Mouse (Mus musculus): ENCODE data around the gene Ppip5k1. TPM values are rescaled to one million over a fixed set of nuclear protein-coding genes. Genes with fewer than 3 reads are reported as not detected.

Gene Ppip5k1
- polyA plus RNA-seq, 1 experiment from 2014 or later, result 10.2 TPM

GRCm38 (mm10) chr2:121295608-121296571 is 59.3 kb downstream of the Ppip5k1 start:
- H3K4me1 ChIP-seq, result peaks cover 53% of the 10 kb centered on the region
- WGBS, result 2% methylated on average over 15 of the region's 15 CpGs
- peaks cover 17% of the 10 kb centered on the region for H3K36me3 ChIP-seq (replicated peaks)
- H3K27me3 ChIP-seq (replicated peaks; ENCODE audit: low read depth, poor library complexity, severe bottlenecking), result peaks cover 100% of the 10 kb centered on the region
- H3K9me3 ChIP-seq, result no peaks in the 10 kb centered on the region
- H3K27ac ChIP-seq (replicated peaks), result peak overlapping the region; percentile 76
- H3K4me3 ChIP-seq, result peak overlapping the region; percentile 49
- peak; percentile 45 for DNase-seq (ENCODE audit: low spot score)

GRCm38 (mm10) chr2:121294753-121295607 is 60.2 kb downstream of the Ppip5k1 start:
- H3K4me1 ChIP-seq, result peaks cover 59% of the 10 kb centered on the region
- H3K9me3 ChIP-seq, result no peaks in the 10 kb centered on the region
- peaks cover 8% of the 10 kb centered on the region for H3K36me3 ChIP-seq (replicated peaks)
- H3K27me3 ChIP-seq (replicated peaks; ENCODE audit: low read depth, poor library complexity, severe bottlenecking), result peaks cover 100% of the 10 kb centered on the region
- WGBS, result 2% methylated on average over 18 of the region's 18 CpGs
- peak; percentile 71 for DNase-seq (ENCODE audit: low spot score)
- H3K4me3 ChIP-seq, result peak overlapping the region; percentile 49
- H3K27ac ChIP-seq (replicated peaks), result peak overlapping the region; percentile 76

GRCm38 (mm10) chr2:121294182-121294581 is 61.0 kb downstream of the Ppip5k1 start:
- H3K4me3 ChIP-seq, result peak overlapping the region; percentile 49
- H3K27me3 ChIP-seq (replicated peaks; ENCODE audit: low read depth, poor library complexity, severe bottlenecking), result peaks cover 97% of the 10 kb centered on the region
- H3K27ac ChIP-seq (replicated peaks), result peak overlapping the region; percentile 76
- DNase-seq (ENCODE audit: low spot score), result no peak
- no peaks in the 10 kb centered on the region for H3K9me3 ChIP-seq
- peaks cover under 1% of the 10 kb centered on the region; the same call in 1 of the 2 replicates for H3K36me3 ChIP-seq (replicated peaks)
- 22% methylated on average over 4 of the region's 4 CpGs for WGBS
- peaks cover 67% of the 10 kb centered on the region for H3K4me1 ChIP-seq

GRCm38 (mm10) chr2:121292316-121293013 is 62.7 kb downstream of the Ppip5k1 start:
- Histone ChIP-seq H3K27me3 (replicated peaks; ENCODE audit: low read depth, poor library complexity, severe bottlenecking) (peaks cover 97% of the 10 kb centered on the region), H3K4me3 (no peak overlapping the region), H3K4me1 (peaks cover 62% of the 10 kb centered on the region), H3K9me3 (no peaks in the 10 kb centered on the region), H3K27ac (replicated peaks) (no peak overlapping the region), H3K36me3 (replicated peaks) (no peaks in the 10 kb centered on the region)
- WGBS, result 65% methylated on average over 5 of the region's 5 CpGs
- DNase-seq (ENCODE audit: low spot score), result no peak

GRCm38 (mm10) chr2:121289730-121290540 is 65.3 kb downstream of the Ppip5k1 start:
- peak overlapping the region; percentile 66 for H3K27ac ChIP-seq (replicated peaks)
- no peaks in the 10 kb centered on the region for H3K9me3 ChIP-seq
- 4% methylated on average over 36 of the region's 36 CpGs for WGBS
- peaks cover 37% of the 10 kb centered on the region for H3K4me1 ChIP-seq
- DNase-seq (ENCODE audit: low spot score), result no peak
- peaks cover 72% of the 10 kb centered on the region for H3K27me3 ChIP-seq (replicated peaks; ENCODE audit: low read depth, poor library complexity, severe bottlenecking)
- no peaks in the 10 kb centered on the region for H3K36me3 ChIP-seq (replicated peaks)
- peak overlapping the region; percentile 72 for H3K4me3 ChIP-seq

GRCm38 (mm10) chr2:121288901-121289729 is 66.1 kb downstream of the Ppip5k1 start, which contains the start of gene Map1a:
Gene Map1a, plus strand, starts transcription at chr2:121289600.
- no peaks in the 10 kb centered on the region for H3K36me3 ChIP-seq (replicated peaks)
- WGBS, result 1% methylated on average over 48 of the region's 48 CpGs
- no peaks in the 10 kb centered on the region for H3K9me3 ChIP-seq
- DNase-seq (ENCODE audit: low spot score), result peak; percentile 98
- H3K27me3 ChIP-seq (replicated peaks; ENCODE audit: low read depth, poor library complexity, severe bottlenecking), result peaks cover 64% of the 10 kb centered on the region
- H3K4me1 ChIP-seq, result peaks cover 28% of the 10 kb centered on the region
- H3K4me3 ChIP-seq, result peak within 1 kb of the TSS; percentile 72
- peak within 1 kb of the TSS; percentile 66 for H3K27ac ChIP-seq (replicated peaks)

GRCm38 (mm10) chr2:121287850-121288249 is 67.3 kb downstream of the Ppip5k1 start:
- Histone ChIP-seq H3K27ac (replicated peaks) (no peak overlapping the region), H3K4me3 (no peak overlapping the region), H3K4me1 (peaks cover 22% of the 10 kb centered on the region), H3K27me3 (replicated peaks; ENCODE audit: low read depth, poor library complexity, severe bottlenecking) (peaks cover 52% of the 10 kb centered on the region), H3K9me3 (no peaks in the 10 kb centered on the region), H3K36me3 (replicated peaks) (no peaks in the 10 kb centered on the region)
- DNase-seq (ENCODE audit: low spot score), result no peak
- 74% methylated on average over 2 of the region's 2 CpGs for WGBS

GRCm38 (mm10) chr2:121271928-121272516 is 83.2 kb downstream of the Ppip5k1 start:
- 26% methylated on average over 4 of the region's 4 CpGs for WGBS
- Histone ChIP-seq H3K4me3 (peak overlapping the region; percentile 97), H3K27me3 (replicated peaks; ENCODE audit: low read depth, poor library complexity, severe bottlenecking) (no peaks in the 10 kb centered on the region), H3K9me3 (no peaks in the 10 kb centered on the region), H3K27ac (replicated peaks) (peak overlapping the region; percentile 99), H3K36me3 (replicated peaks) (peaks cover 34% of the 10 kb centered on the region), H3K4me1 (peaks cover 30% of the 10 kb centered on the region)
- DNase-seq (ENCODE audit: low spot score), result no peak

- Histone ChIP-seq H3K27ac (replicated peaks) (peak within 1 kb of the TSS; percentile 99), H3K27me3 (replicated peaks; ENCODE audit: low read depth, poor library complexity, severe bottlenecking) (no peaks in the 10 kb centered on the region), H3K4me1 (peaks cover 30% of the 10 kb centered on the region), H3K36me3 (replicated peaks) (peaks cover 40% of the 10 kb centered on the region), H3K4me3 (peak within 1 kb of the TSS; percentile 97), H3K9me3 (no peaks in the 10 kb centered on the region)
- under 1% methylated on average over 37 of the region's 37 CpGs for WGBS
- DNase-seq (ENCODE audit: low spot score), result peak; percentile 93
Observed at GRCm38 (mm10) chr2:121271236-121271927, 83.8 kb downstream of the Ppip5k1 start, which contains the start of gene Trp53bp1. Gene Trp53bp1, minus strand, starts transcription at chr2:121271407.

Data from embryonic facial prominence, embryonic 10.5 days (tissue).